Mouse (Mus musculus) neural tube, embryonic 13.5 days (tissue): ENCODE results near the gene Kank2. TPM values are rescaled to one million over a fixed set of nuclear protein-coding genes. Genes with fewer than 3 reads are reported as not detected.
A peak's percentile ranks its signal among the peaks of the same experiment; 100 is the strongest.
"Not testable (repeated sequence)": the region's sequence is repeated elsewhere in the genome, so short reads cannot be mapped to it uniquely, and the experiment has no call there.

Source experiments
- ATAC-seq: fragments of 200-750 bp; cut with Nextera tagmentation; 2 replicates; pipeline ENCODE4 v1.8.0; 2017; ENCODE audit warnings: low read depth, mild to moderate bottlenecking, moderate TSS enrichment, moderate library complexity
- H3K27ac ChIP-seq: fragments of 300-500 bp; sonication (generic); replicated peaks from 2 replicates; pipeline ENCODE4 v1.5.1; 2015; ENCODE audit warnings: moderate library complexity, mild to moderate bottlenecking, inconsistent platforms
- H3K27me3 ChIP-seq: fragments of 300-500 bp; sonication (generic); 2 replicates; pipeline ENCODE4 v1.6.1; 2015; ENCODE audit warnings: mild to moderate bottlenecking, inconsistent platforms
- H3K36me3 ChIP-seq: fragments of 300-500 bp; sonication (generic); 2 replicates; pipeline ENCODE4 v1.6.1; 2015; ENCODE audit warnings: mild to moderate bottlenecking, inconsistent platforms
- H3K4me1 ChIP-seq: fragments of 300-500 bp; sonication (generic); replicated peaks from 2 replicates; pipeline ENCODE4 v1.6.1; 2015; ENCODE audit warnings: inconsistent platforms
- H3K4me2 ChIP-seq: fragments of 300-500 bp; sonication (generic); 2 replicates; pipeline ENCODE4 v1.6.1; 2015; ENCODE audit warnings: inconsistent platforms, mild to moderate bottlenecking, moderate library complexity
- H3K4me3 ChIP-seq: fragments of 300-500 bp; sonication (generic); 2 replicates; pipeline ENCODE4 v1.5.1; 2015; ENCODE audit warnings: mild to moderate bottlenecking, inconsistent platforms
- H3K9ac ChIP-seq: fragments of 300-500 bp; sonication (generic); 2 replicates; pipeline ENCODE4 v1.6.1; 2015; ENCODE audit warnings: moderate library complexity, mild to moderate bottlenecking, inconsistent platforms
- H3K9me3 ChIP-seq: fragments of 300-500 bp; sonication (generic); 2 replicates; pipeline ENCODE4 v1.6.1; 2016; ENCODE audit warnings: inconsistent platforms
- WGBS: fragments of 180-500 bp; shearing (Covaris S2); methylation state at CpG from one replicate; pipeline ENCODE4 v1.1.7; 2015; 5-methylcytosine and 5-hydroxymethylcytosine counted together
- polyA plus RNA-seq: library from polyadenylated mRNA; unstranded; fragments of >200 nt; fragmentation: Nextera tagmentation; extraction: Ambion mirVana; gene quantifications from 2 replicates; pipeline ENCODE4 v1.2.1, GENCODE M21; 2015

The Kank2 gene
- polyA plus RNA-seq, 1 experiment from 2014 or later = 5.9 TPM

- H3K27ac ChIP-seq = no peak overlapping the region
- H3K4me1 ChIP-seq = peaks cover 52% of the 10 kb centered on the region
- H3K9me3 ChIP-seq = no peaks in the 10 kb centered on the region
- peaks cover 14% of the 10 kb centered on the region; the same call in 1 of the 2 replicates for H3K36me3 ChIP-seq
- no peak overlapping the region for H3K4me3 ChIP-seq
- WGBS = 97% methylated on average over 25 of the region's 25 CpGs
- no peak overlapping the region for H3K4me2 ChIP-seq
- H3K27me3 ChIP-seq = peaks cover 5% of the 10 kb centered on the region; the same call in 1 of the 2 replicates
- no peak overlapping the region for H3K9ac ChIP-seq
- no peak for ATAC-seq
Observed at GRCm38 (mm10) chr9:21794925-21795324, 3.6 kb downstream of the Kank2 start.

GRCm38 (mm10) chr9:21794344-21794834 is 4.2 kb downstream of the Kank2 start:
- Histone ChIP-seq H3K36me3 (peaks cover 14% of the 10 kb centered on the region; the same call in 1 of the 2 replicates), H3K27me3 (peaks cover 5% of the 10 kb centered on the region; the same call in 1 of the 2 replicates), H3K4me2 (no peak overlapping the region), H3K4me1 (peaks cover 52% of the 10 kb centered on the region), H3K27ac (no peak overlapping the region), H3K9ac (no peak overlapping the region), H3K9me3 (no peaks in the 10 kb centered on the region), H3K4me3 (no peak overlapping the region)
- WGBS = 95% methylated on average over 18 of the region's 18 CpGs
- no peak for ATAC-seq

- H3K4me3 ChIP-seq, H3K27me3 ChIP-seq, H3K27ac ChIP-seq, H3K9ac ChIP-seq, H3K9me3 ChIP-seq, ATAC-seq, H3K4me2 ChIP-seq: not testable (repeated sequence)
- Histone ChIP-seq H3K36me3 (peaks cover 14% of the 10 kb centered on the region; the same call in 1 of the 2 replicates), H3K4me1 (peaks cover 49% of the 10 kb centered on the region)
- WGBS = 96% methylated on average over 6 of the region's 6 CpGs
Observed at GRCm38 (mm10) chr9:21793507-21793906, 5.0 kb downstream of the Kank2 start.

GRCm38 (mm10) chr9:21792644-21793043 is 5.9 kb downstream of the Kank2 start:
- Histone ChIP-seq H3K4me3 (no peak overlapping the region), H3K36me3 (peaks cover 14% of the 10 kb centered on the region; the same call in 1 of the 2 replicates), H3K4me2 (peak overlapping the region; percentile 17), H3K9me3 (no peaks in the 10 kb centered on the region), H3K4me1 (peaks cover 47% of the 10 kb centered on the region), H3K9ac (no peak overlapping the region), H3K27me3 (0 out of 2 replicates have a peak, but pooled peaks cover 1% of the 10 kb centered on the region), H3K27ac (peak overlapping the region; percentile 49)
- ATAC-seq = peak; percentile 74
- WGBS = 39% methylated on average over 8 of the region's 8 CpGs

- Histone ChIP-seq H3K4me1 (peaks cover 46% of the 10 kb centered on the region), H3K27me3 (no peaks in the 10 kb centered on the region), H3K9ac (no peak overlapping the region), H3K27ac (0 out of 2 replicates have a peak overlapping the region, but pooled peaks have one; percentile 3), H3K9me3 (no peaks in the 10 kb centered on the region), H3K4me2 (no peak overlapping the region), H3K4me3 (no peak overlapping the region), H3K36me3 (peaks cover 14% of the 10 kb centered on the region; the same call in 1 of the 2 replicates)
- ATAC-seq = no peak
- 73% methylated on average over 8 of the region's 8 CpGs for WGBS
Observed at GRCm38 (mm10) chr9:21791861-21792260, 6.7 kb downstream of the Kank2 start.

GRCm38 (mm10) chr9:21788234-21788633 is 10.3 kb downstream of the Kank2 start:
- Histone ChIP-seq H3K4me2 (no peak overlapping the region), H3K36me3 (no peaks in the 10 kb centered on the region), H3K27me3 (no peaks in the 10 kb centered on the region), H3K4me3 (no peak overlapping the region), H3K9ac (no peak overlapping the region), H3K4me1 (peaks cover 31% of the 10 kb centered on the region), H3K9me3 (no peaks in the 10 kb centered on the region), H3K27ac (no peak overlapping the region)
- no peak for ATAC-seq
- 59% methylated on average over 9 of the region's 9 CpGs for WGBS

- Histone ChIP-seq H3K27me3 (no peaks in the 10 kb centered on the region), H3K4me1 (peaks cover 26% of the 10 kb centered on the region), H3K9me3 (no peaks in the 10 kb centered on the region), H3K9ac (no peak overlapping the region), H3K4me2 (no peak overlapping the region), H3K27ac (no peak overlapping the region), H3K36me3 (no peaks in the 10 kb centered on the region), H3K4me3 (no peak overlapping the region)
- WGBS = 80% methylated on average over 5 of the region's 5 CpGs
- no peak for ATAC-seq
Observed at GRCm38 (mm10) chr9:21787654-21788053, 10.9 kb downstream of the Kank2 start.

- peak; percentile 59 for ATAC-seq
- no peak overlapping the region for H3K27ac ChIP-seq
- H3K4me2 ChIP-seq = peak overlapping the region; percentile 9; the same call in 1 of the 2 replicates
- WGBS = 4% methylated on average over 6 of the region's 6 CpGs
- no peaks in the 10 kb centered on the region for H3K27me3 ChIP-seq
- H3K36me3 ChIP-seq = no peaks in the 10 kb centered on the region
- H3K9ac ChIP-seq = no peak overlapping the region
- peaks cover 18% of the 10 kb centered on the region for H3K4me1 ChIP-seq
- no peak overlapping the region for H3K4me3 ChIP-seq
- no peaks in the 10 kb centered on the region for H3K9me3 ChIP-seq
Observed at GRCm38 (mm10) chr9:21786906-21787305, 11.6 kb downstream of the Kank2 start.

- H3K27me3 ChIP-seq, H3K36me3 ChIP-seq, H3K4me2 ChIP-seq, H3K27ac ChIP-seq, H3K9ac ChIP-seq, H3K4me3 ChIP-seq, ATAC-seq, H3K9me3 ChIP-seq: not testable (repeated sequence)
- peaks cover 13% of the 10 kb centered on the region; the same call in 1 of the 2 replicates for H3K4me1 ChIP-seq
- WGBS = 68% methylated on average over 2 of the region's 2 CpGs
Observed at GRCm38 (mm10) chr9:21786309-21786708, 12.2 kb downstream of the Kank2 start.

- Histone ChIP-seq H3K4me1 (peaks cover 13% of the 10 kb centered on the region; the same call in 1 of the 2 replicates), H3K9me3 (no peaks in the 10 kb centered on the region), H3K9ac (no peak overlapping the region), H3K4me3 (no peak overlapping the region), H3K4me2 (no peak overlapping the region), H3K27me3 (no peaks in the 10 kb centered on the region), H3K36me3 (0 out of 2 replicates have a peak, but pooled peaks cover 1% of the 10 kb centered on the region), H3K27ac (no peak overlapping the region)
- ATAC-seq = no peak
- WGBS = 89% methylated on average over 7 of the region's 7 CpGs
Observed at GRCm38 (mm10) chr9:21784517-21785307, 13.8 kb downstream of the Kank2 start.

- no peak overlapping the region for H3K27ac ChIP-seq
- H3K4me1 ChIP-seq = no peaks in the 10 kb centered on the region
- no peaks in the 10 kb centered on the region for H3K27me3 ChIP-seq
- no peak for ATAC-seq
- no peak overlapping the region for H3K4me2 ChIP-seq
- 80% methylated on average over 15 of the region's 15 CpGs for WGBS
- no peak overlapping the region for H3K4me3 ChIP-seq
- H3K36me3 ChIP-seq = peaks cover 21% of the 10 kb centered on the region
- 0 out of 2 replicates have a peak, but pooled peaks cover 4% of the 10 kb centered on the region for H3K9me3 ChIP-seq
- no peak overlapping the region for H3K9ac ChIP-seq
Observed at GRCm38 (mm10) chr9:21781657-21782468, 16.7 kb downstream of the Kank2 start.

GRCm38 (mm10) chr9:21777726-21778125 is 20.8 kb downstream of the Kank2 start:
- no peaks in the 10 kb centered on the region for H3K27me3 ChIP-seq
- peaks cover 38% of the 10 kb centered on the region for H3K36me3 ChIP-seq
- ATAC-seq = no peak
- no peaks in the 10 kb centered on the region for H3K4me1 ChIP-seq
- 0 out of 2 replicates have a peak, but pooled peaks cover 4% of the 10 kb centered on the region for H3K9me3 ChIP-seq
- 88% methylated on average over 3 of the region's 3 CpGs for WGBS
- H3K9ac ChIP-seq = no peak overlapping the region
- no peak overlapping the region for H3K27ac ChIP-seq
- no peak overlapping the region for H3K4me3 ChIP-seq
- no peak overlapping the region for H3K4me2 ChIP-seq
